19 mouse cellular contexts compared by ENCODE assay signal in genomic region chr12:70739766-70740165, GRCm38 (mm10).
"Had no signal": no experiment of that assay in that cellular context is flagged by ENCODE, and none has a peak within 500 bp of the region (broad histone marks: within the 10 kb centered on the region; RNA-seq: fewer than 3 reads in every experiment).

No protein-coding gene starts in this region.

- H3K36me3 ChIP-seq: limb, embryonic 10.5 days; limb, embryonic 13.5 days; liver, embryonic 12.5 days; liver, embryonic 15.5 days; midbrain, embryonic 10.5 days; midbrain, embryonic 13.5 days; neural tube, embryonic 13.5 days had no signal

- H3K9me3 ChIP-seq: limb, embryonic 10.5 days; limb, embryonic 13.5 days; liver, embryonic 12.5 days; liver, embryonic 15.5 days; megakaryocyte, embryonic 14.5 days; midbrain, embryonic 10.5 days; midbrain, embryonic 13.5 days; neural tube, embryonic 13.5 days had no signal

- DNase-seq: kidney, adult 2 months; kidney, postnatal 25 days; layer of hippocampus, adult 9-11 months; liver; lung, embryonic 14.5 days; thymus, postnatal 25 days had no signal

- H3K27me3 ChIP-seq: limb, embryonic 13.5 days; liver, embryonic 12.5 days; liver, embryonic 15.5 days; megakaryocyte, embryonic 14.5 days; midbrain, embryonic 13.5 days; neural tube, embryonic 13.5 days had no signal

- ATAC-seq: intestine, postnatal 0 days; liver, embryonic 12.5 days; midbrain, embryonic 13.5 days; midbrain, embryonic 16.5 days had no signal

- H3K4me1 ChIP-seq: liver, embryonic 12.5 days; liver, embryonic 15.5 days; midbrain, embryonic 10.5 days; midbrain, embryonic 13.5 days; neural tube, embryonic 13.5 days had no signal

- H3K4me3 ChIP-seq: layer of hippocampus, adult 2 months; limb, embryonic 10.5 days; limb, embryonic 13.5 days; liver, embryonic 12.5 days; liver, embryonic 15.5 days; megakaryocyte, embryonic 14.5 days; midbrain, embryonic 10.5 days; midbrain, embryonic 13.5 days; myocyte; neural tube, embryonic 13.5 days had no signal

- H3K4me2 ChIP-seq: limb, embryonic 13.5 days; liver, embryonic 12.5 days; liver, embryonic 15.5 days; lung, embryonic 14.5 days; midbrain, embryonic 13.5 days; neural tube, embryonic 13.5 days had no signal

- H3K9ac ChIP-seq: limb, embryonic 13.5 days; liver, embryonic 12.5 days; liver, embryonic 15.5 days; lung, embryonic 14.5 days; midbrain, embryonic 13.5 days; neural tube, embryonic 13.5 days had no signal

- H3K27ac ChIP-seq: kidney, postnatal 0 days; layer of hippocampus, adult 2 months; limb, embryonic 10.5 days; limb, embryonic 13.5 days; liver, embryonic 12.5 days; liver, embryonic 15.5 days; midbrain, embryonic 10.5 days; midbrain, embryonic 13.5 days; neural tube, embryonic 13.5 days had no signal
